ENCODE assay signal across 11 mouse cellular contexts in the genomic region with DNA sequence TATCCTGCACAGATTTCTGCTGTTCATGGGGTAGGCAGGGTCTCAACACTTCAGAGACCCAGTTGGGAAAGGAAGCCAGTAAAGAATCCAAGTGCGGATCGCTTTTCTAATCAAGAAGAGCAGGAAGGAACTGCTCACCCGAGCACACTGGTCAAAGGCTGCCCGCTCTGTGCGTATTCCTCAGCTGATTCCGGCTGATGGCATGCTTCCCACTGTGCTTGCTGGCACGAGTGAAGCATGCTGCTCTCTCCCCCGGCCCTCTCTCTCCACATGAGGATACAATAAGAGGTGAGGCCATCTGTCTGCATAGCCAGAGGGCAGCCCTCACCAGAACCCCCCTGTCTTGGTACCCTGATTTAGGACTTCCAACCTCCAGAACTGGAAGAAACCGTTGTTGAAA. TPM values are rescaled to one million over a fixed set of nuclear protein-coding genes. Genes with fewer than 3 reads are reported as not detected.
DNase-seq lines count a peak whose midpoint lies in the region; ATAC-seq and TF ChIP-seq lines count a peak whose summit lies in the region.
"Had no signal": no experiment of that assay in that cellular context is flagged by ENCODE, and none has a peak within 500 bp of the region (broad histone marks: within the 10 kb centered on the region; RNA-seq: fewer than 3 reads in every experiment).

No protein-coding gene starts in this region.

- H3K4me2 ChIP-seq in kidney, embryonic 15.5 days = no peak overlapping the region
- H3K4me2 ChIP-seq: lung, embryonic 14.5 days had no signal

- H3K36me3 ChIP-seq in kidney, embryonic 15.5 days = no peaks in the 10 kb centered on the region
- H3K36me3 ChIP-seq: G1E had no signal

- DNase-seq in kidney, adult 18-20 months = peak; percentile 65
- DNase-seq in brain, embryonic 14.5 days (ENCODE audit: low read depth) = peak; percentile 86
- DNase-seq in cerebellum, postnatal 10 days = peak; percentile 90 to 95
- DNase-seq in kidney, postnatal 10 days = peak; percentile 73
- no peak for DNase-seq in MN1 (ENCODE audit: low spot score)
- DNase-seq in lung, postnatal 25 days (ENCODE audit: low spot score) = no peak
- DNase-seq in lung, adult 18-20 months = no peak
- DNase-seq: gastrocnemius, postnatal 25 days; lung, embryonic 14.5 days had no signal

- 66% methylated on average over 9 of the region's 9 CpGs for WGBS in kidney, embryonic 15.5 days

- no peaks in the 10 kb centered on the region; the same call in 1 of the 2 replicates for H3K27me3 ChIP-seq in kidney, embryonic 15.5 days

- no peak overlapping the region for H3K27ac ChIP-seq in kidney, embryonic 15.5 days

- H3K4me1 ChIP-seq in kidney, embryonic 15.5 days = peaks cover 22% of the 10 kb centered on the region

- no peak for ATAC-seq in kidney, embryonic 15.5 days (replicated peaks; ENCODE audit: low FRiP score)

- TF ChIP-seq CTCF in brain, embryonic 14.5 days (IDR thresholded peaks at IDR 0.05; ENCODE audit: borderline replicate concordance, extremely low read depth, insufficient read depth, insufficient read length) = no peak

- TF ChIP-seq POLR2A in brain, embryonic 14.5 days (IDR thresholded peaks at IDR 0.05; ENCODE audit: borderline replicate concordance, extremely low read depth, insufficient read depth, insufficient read length, poor library complexity, severe bottlenecking) = no peak

- no peak overlapping the region for H3K4me3 ChIP-seq in kidney, embryonic 15.5 days (replicated peaks)

- H3K9ac ChIP-seq in kidney, embryonic 15.5 days = no peak overlapping the region
- H3K9ac ChIP-seq: lung, embryonic 14.5 days had no signal

- H3K9me3 ChIP-seq in kidney, embryonic 15.5 days (replicated peaks) = no peaks in the 10 kb centered on the region
- H3K9me3 ChIP-seq: G1E had no signal

RNA-seq across cellular contexts. Expression of a gene that starts 41.3 kb away (rescaled TPM):
- polyA plus RNA-seq in kidney, embryonic 15.5 days (2015; fragmentation: Nextera tagmentation; extraction: Ambion mirVana) = 0.51 and 1.1 TPM in 2 replicates
- polyA plus RNA-seq in brain, embryonic 14.5 days (2012; rRNA removed) = not detected in 2 replicates
- polyA plus RNA-seq: G1E had no signal

RNA-seq across cellular contexts. Expression of a gene that starts 59.7 kb away (rescaled TPM):
- 17.5 and 18.0 TPM in 2 replicates for polyA plus RNA-seq in kidney, embryonic 15.5 days (2015; fragmentation: Nextera tagmentation; extraction: Ambion mirVana)
- 1.7 and 2.5 TPM in 2 replicates for polyA plus RNA-seq in brain, embryonic 14.5 days (2012; rRNA removed)

Comparison
In these comparisons a context has a peak if more than half of its experiments do, and no peak if none do; other contexts are left out.
1. DNase-seq: peak in kidney, adult 18-20 months (single experiment), brain, embryonic 14.5 days (single experiment), cerebellum, postnatal 10 days (2 of 2) and kidney, postnatal 10 days (single experiment); none in MN1 (single experiment), lung, postnatal 25 days (single experiment) and lung, adult 18-20 months (0 of 2).